Mouse (Mus musculus): ENCODE measurements around the gene Slc9a9. TPM values are rescaled to one million over a fixed set of nuclear protein-coding genes. Genes with fewer than 3 reads are reported as not detected.

The Slc9a9 gene
- polyA plus RNA-seq, 1 experiment: 5.3 TPM

DNA sequence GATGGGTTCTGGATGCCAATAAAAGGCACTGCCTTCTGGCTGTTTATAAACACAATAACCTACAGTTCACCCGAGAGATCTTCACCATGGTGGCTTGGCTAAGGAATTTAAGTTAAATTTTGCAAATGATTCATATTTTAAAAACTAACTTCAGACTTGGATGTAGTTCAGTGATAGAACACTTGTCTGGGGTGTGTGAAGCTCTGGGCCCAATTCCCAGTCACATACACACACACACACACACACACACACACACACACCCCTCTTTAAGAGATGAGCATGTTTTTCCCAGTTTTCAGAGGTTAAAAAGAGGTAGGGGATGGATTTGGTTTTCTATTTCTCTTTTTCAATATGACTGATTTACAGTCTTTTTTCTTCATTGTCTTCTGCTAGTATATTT is 15.9 kb downstream of the Slc9a9 start:
- no peak for TF ChIP-seq CTCF (IDR thresholded peaks at IDR 0.05; ENCODE audit: borderline replicate concordance, extremely low read depth, insufficient read depth, insufficient read length)
- TF ChIP-seq POLR2A (IDR thresholded peaks at IDR 0.05; ENCODE audit: borderline replicate concordance, extremely low read depth, insufficient read depth, insufficient read length, poor library complexity, severe bottlenecking): no peak
- DNase-seq (ENCODE audit: low read depth): no peak

DNA sequence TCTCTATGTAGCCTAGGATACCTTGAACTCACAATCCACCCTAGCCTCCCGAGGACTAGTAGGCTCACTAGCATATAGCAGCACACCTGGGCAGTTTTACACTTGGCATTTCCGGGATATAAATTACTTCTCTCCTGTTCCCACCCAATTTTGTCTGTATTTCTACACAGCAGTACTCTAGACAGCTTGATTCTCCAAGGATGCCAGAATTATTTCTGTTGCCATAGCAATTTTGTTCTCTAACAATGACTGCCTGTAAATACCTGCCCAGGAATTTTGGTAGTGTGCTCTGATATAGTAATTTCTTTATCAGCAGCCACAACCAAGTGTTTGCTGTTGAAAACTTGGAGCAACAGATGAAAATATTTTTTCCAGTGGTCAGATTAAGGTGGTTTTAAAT is 16.7 kb downstream of the Slc9a9 start:
- TF ChIP-seq CTCF (IDR thresholded peaks at IDR 0.05; ENCODE audit: borderline replicate concordance, extremely low read depth, insufficient read depth, insufficient read length) (no peak), POLR2A (IDR thresholded peaks at IDR 0.05; ENCODE audit: borderline replicate concordance, extremely low read depth, insufficient read depth, insufficient read length, poor library complexity, severe bottlenecking) (no peak)
- no peak for DNase-seq (ENCODE audit: low read depth)

DNA sequence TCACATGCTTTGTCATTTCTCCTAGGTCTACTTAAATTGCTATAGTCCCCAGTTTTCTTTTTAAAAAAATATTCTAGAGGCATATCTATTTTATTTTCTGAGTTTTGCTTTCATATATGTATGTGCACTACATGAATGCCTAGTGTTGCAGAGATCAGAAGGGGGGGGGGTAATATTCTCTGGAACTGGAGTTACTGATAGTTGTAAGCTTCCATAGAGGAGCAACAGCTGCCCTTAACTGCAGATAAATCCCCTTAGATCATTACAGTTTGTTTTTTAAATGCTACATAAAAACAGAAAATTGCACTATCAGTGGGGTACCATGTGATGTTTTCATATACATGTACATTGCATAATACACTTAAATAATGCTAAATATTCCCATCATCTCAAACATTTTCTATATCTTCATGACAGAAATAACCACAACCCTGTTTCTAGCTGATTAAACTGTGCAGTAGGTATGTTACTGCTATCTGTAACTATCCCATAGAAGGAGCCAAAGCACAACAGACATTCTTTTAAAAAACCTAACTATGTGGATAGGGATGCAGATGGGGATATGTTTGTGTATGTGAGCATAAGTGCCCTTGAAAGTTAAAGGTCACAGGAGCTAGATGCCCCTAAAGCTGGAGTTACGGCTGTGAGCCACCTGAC is 17.6 kb downstream of the Slc9a9 start:
- no peak for DNase-seq (ENCODE audit: low read depth)
- TF ChIP-seq POLR2A (IDR thresholded peaks at IDR 0.05; ENCODE audit: borderline replicate concordance, extremely low read depth, insufficient read depth, insufficient read length, poor library complexity, severe bottlenecking): no peak
- TF ChIP-seq CTCF (IDR thresholded peaks at IDR 0.05; ENCODE audit: borderline replicate concordance, extremely low read depth, insufficient read depth, insufficient read length): no peak

DNA sequence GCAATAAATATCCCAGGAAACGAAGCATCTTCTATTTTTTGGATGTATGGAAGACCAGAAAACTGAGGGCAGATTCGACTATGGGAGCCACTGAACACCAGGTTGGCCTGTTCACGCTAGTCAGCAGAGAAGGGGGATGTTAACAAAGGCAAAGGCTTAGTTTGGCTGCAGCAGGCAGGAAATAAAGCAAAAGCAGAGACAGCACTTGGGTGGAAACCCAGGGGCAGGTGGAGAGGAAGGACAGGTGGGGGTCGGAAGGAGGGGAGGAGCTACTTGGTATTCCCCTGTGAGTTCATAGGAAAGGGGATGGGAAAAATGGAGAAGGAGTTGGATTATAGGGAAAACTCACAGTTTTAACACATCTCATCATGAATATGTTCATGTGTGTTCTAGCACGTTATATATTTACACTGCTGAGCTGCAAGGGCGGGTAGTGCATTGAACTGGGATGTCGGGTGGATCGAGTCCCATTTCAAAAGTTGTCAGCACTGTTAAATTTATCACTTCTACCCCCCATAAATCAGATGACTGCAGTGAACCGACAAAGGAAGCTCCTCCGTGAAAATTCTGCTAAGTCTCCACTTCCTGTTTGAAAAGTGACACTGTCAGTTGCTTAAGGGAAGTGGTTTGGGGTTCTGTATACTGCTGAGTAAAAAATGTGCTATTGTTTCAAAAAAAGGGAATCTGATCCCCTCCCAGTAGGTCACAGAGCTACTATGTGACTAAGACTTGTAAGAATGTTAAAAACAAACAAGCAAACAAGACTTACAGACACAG is 21.8 kb downstream of the Slc9a9 start:
- TF ChIP-seq POLR2A (IDR thresholded peaks at IDR 0.05; ENCODE audit: borderline replicate concordance, extremely low read depth, insufficient read depth, insufficient read length, poor library complexity, severe bottlenecking) (no peak), CTCF (IDR thresholded peaks at IDR 0.05; ENCODE audit: borderline replicate concordance, extremely low read depth, insufficient read depth, insufficient read length) (no peak)
- no peak for DNase-seq (ENCODE audit: low read depth)

DNA sequence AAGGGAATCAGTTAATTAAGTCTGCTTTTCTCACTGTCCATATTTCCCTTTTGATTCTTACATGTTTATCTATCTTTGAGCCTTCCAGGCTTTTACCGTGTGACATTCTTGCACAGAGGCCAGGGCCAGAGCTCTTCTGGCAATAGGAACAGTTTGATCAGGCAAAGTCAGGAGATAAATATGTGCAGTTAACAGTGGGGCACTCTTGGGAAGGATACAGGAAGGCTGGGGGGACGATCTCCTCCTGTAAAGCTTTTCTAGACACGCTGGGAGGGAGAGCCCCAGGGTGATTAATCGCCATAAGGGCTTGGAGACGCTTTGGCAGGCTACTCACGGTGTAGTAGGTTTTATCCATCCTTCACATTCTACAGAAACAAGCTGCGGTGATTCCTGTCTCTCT is 22.4 kb downstream of the Slc9a9 start:
- TF ChIP-seq POLR2A (IDR thresholded peaks at IDR 0.05; ENCODE audit: borderline replicate concordance, extremely low read depth, insufficient read depth, insufficient read length, poor library complexity, severe bottlenecking): no peak
- TF ChIP-seq CTCF (IDR thresholded peaks at IDR 0.05; ENCODE audit: borderline replicate concordance, extremely low read depth, insufficient read depth, insufficient read length): no peak
- no peak for DNase-seq (ENCODE audit: low read depth)

DNA sequence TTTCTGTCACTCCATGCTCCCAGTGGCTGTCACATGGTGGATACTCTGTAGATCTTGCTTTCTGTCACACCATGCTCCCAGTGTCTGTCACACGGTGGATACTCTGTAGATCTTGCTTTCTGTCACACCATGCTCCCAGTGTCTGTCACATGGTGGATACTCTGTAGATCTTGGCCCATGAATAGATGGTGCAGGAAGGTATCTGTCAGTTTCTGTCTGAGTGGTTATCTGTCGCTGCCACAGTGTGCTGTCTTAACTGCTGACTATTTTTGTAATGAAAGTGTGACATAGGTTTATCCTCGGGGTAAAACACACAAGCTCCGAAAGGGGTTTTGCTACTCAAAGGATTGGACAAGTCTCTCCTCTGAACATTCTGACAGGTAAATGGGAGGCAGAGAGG is 24.5 kb downstream of the Slc9a9 start:
- DNase-seq (ENCODE audit: low read depth): no peak
- TF ChIP-seq CTCF (IDR thresholded peaks at IDR 0.05; ENCODE audit: borderline replicate concordance, extremely low read depth, insufficient read depth, insufficient read length) (no peak), POLR2A (IDR thresholded peaks at IDR 0.05; ENCODE audit: borderline replicate concordance, extremely low read depth, insufficient read depth, insufficient read length, poor library complexity, severe bottlenecking) (no peak)

DNA sequence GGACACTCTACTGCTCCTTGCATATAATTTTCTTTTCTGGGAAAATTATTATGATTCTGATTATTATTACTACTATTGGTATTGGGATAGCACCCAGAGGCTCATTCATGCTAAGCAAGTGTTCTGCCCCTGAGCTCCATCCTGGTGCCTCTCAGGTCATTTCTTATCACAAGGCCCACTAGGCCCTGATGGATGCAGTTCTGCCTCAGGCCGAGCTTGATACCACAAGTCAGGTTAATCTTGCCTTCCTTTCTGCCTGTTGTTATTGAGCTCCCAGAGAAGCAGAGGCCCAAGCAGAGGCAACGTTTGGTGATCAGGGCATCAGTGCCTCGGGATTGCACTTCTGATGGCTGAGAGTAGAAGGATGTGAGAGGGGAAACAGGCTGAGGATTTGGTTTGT is 25.3 kb downstream of the Slc9a9 start:
- TF ChIP-seq POLR2A (IDR thresholded peaks at IDR 0.05; ENCODE audit: borderline replicate concordance, extremely low read depth, insufficient read depth, insufficient read length, poor library complexity, severe bottlenecking) (no peak), CTCF (IDR thresholded peaks at IDR 0.05; ENCODE audit: borderline replicate concordance, extremely low read depth, insufficient read depth, insufficient read length) (no peak)
- DNase-seq (ENCODE audit: low read depth): no peak

DNA sequence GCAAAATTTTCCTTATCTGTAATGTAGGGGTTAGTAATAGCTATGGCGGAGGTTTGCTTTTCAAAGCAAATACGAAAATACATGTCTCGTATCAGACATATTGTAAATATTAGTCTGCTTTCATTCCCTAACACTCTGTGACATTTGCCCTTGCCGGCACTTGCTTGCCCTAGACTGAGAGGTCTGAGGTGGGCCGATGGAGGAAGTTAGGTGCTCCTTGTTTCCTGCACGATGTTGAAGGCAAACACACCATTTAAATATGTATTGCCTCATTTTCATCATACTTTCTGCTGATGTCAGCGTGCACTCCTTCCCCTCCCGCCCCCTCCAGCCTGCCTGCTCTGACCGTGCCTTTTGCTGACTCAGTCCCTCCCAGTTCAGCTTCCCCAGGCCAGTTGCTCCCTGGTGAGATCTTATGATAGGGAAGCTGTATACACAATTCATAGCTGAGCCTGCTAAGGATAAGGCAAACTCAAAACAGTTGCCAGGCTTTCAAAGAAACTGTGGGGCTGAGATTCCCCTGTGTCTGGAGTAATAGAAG is 26.9 kb downstream of the Slc9a9 start:
- no peak for TF ChIP-seq CTCF (IDR thresholded peaks at IDR 0.05; ENCODE audit: borderline replicate concordance, extremely low read depth, insufficient read depth, insufficient read length)
- no peak for TF ChIP-seq POLR2A (IDR thresholded peaks at IDR 0.05; ENCODE audit: borderline replicate concordance, extremely low read depth, insufficient read depth, insufficient read length, poor library complexity, severe bottlenecking)
- DNase-seq (ENCODE audit: low read depth): no peak

DNA sequence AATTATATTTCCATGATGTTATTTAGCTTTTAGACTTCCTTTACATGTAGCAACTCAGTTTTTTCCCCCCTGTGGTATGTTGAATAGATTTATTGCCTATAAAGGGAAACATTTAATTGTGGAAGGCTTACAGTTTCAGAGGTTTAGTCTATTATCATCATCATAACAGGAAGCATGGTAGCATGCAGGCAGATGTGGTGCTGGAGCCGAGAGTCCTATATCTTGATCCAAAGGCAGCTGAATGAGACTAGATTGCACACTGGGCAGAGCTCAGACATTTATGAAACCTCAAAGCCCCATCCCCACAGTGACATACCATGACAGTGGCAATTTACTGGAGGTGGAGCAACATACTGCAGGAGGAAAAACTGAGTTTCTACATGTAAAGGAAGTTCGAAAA is 28.5 kb downstream of the Slc9a9 start:
- no peak for TF ChIP-seq POLR2A (IDR thresholded peaks at IDR 0.05; ENCODE audit: borderline replicate concordance, extremely low read depth, insufficient read depth, insufficient read length, poor library complexity, severe bottlenecking)
- TF ChIP-seq CTCF (IDR thresholded peaks at IDR 0.05; ENCODE audit: borderline replicate concordance, extremely low read depth, insufficient read depth, insufficient read length): no peak
- DNase-seq (ENCODE audit: low read depth): no peak

DNA sequence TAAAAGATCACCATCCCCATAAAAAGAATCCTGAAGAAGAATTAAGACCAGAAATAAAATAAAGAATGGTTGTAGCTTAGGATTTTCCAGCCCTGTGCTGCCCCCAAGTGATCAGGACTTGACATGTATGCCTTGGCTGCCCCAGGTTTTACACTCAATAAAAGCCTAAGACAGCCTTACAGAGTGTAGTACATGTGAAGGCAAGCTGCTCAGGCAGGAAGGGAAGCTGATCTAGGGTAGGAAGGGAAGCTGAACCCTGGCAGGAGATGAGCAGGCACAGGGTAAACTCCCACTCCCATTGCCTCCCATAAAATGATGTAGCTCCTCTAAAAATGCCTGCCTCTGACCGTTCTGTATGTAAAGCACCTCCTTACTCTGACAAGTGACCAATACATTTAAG is 30.8 kb downstream of the Slc9a9 start:
- DNase-seq (ENCODE audit: low read depth): peak; percentile 79

DNA sequence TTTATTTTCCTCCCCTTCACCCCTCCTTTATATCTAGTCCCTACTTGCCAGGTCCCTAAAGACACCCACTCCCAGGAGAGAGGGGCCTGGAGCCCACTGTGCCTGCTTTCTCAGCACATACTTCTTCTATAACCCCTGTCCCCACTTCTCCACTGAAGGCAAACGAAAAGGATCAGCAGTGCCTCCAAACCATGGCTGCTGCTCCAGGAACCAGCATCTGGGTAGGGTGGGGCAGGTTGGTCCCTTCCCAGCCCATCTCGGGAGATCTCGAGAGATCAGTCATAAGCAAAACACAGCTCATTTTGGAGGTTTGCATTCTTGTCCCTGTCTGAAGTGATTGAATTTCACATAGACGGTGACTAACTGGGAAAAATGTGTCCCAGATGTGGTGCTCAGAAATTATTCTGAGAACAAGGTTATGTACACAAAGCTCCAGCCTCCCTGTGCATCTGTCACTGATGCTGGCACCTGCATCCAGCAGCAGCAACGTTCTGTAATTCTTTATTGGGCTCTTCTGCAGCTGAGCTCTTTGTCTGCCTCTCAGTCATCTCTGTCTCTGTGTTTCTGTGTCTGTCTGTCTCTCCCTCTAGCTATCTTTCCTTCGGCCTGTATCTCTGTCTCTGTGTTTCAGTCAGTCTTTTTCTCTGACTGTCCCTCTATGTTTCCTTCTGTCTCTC is 31.6 kb downstream of the Slc9a9 start:
- DNase-seq (ENCODE audit: low read depth): peak; percentile 43
- TF ChIP-seq CTCF (IDR thresholded peaks at IDR 0.05; ENCODE audit: borderline replicate concordance, extremely low read depth, insufficient read depth, insufficient read length) (no peak), POLR2A (IDR thresholded peaks at IDR 0.05; ENCODE audit: borderline replicate concordance, extremely low read depth, insufficient read depth, insufficient read length, poor library complexity, severe bottlenecking) (no peak)

More for the DNA sequence above, 30.8 kb downstream of the Slc9a9 start:
- TF ChIP-seq CTCF (IDR thresholded peaks at IDR 0.05; ENCODE audit: borderline replicate concordance, extremely low read depth, insufficient read depth, insufficient read length): peak; percentile 57; the same call in 1 of the 2 replicates
- TF ChIP-seq POLR2A (IDR thresholded peaks at IDR 0.05; ENCODE audit: borderline replicate concordance, extremely low read depth, insufficient read depth, insufficient read length, poor library complexity, severe bottlenecking): no peak
